Mouse (Mus musculus) erythroblast, adult 5-6 weeks (primary cell): ENCODE results near the gene Fmnl3. TPM values are rescaled to one million over a fixed set of nuclear protein-coding genes. Genes with fewer than 3 reads are reported as not detected.

Experiments
- ATAC-seq: replicated peaks from 2 replicates; pipeline ENCODE4 v1.8.0; 2016; ENCODE audit warnings: moderate number of reproducible peaks, mild to moderate bottlenecking, moderate TSS enrichment, inconsistent platforms; ENCODE audit not compliant: poor library complexity, low FRiP score, severe bottlenecking
- total RNA-seq, 2 experiments: library from RNA; stranded (forward) in 1 of 2; stranded (reverse) in 1 of 2; fragments of 150-400 nt in 1 of 2; fragments of 200-764, 138-1000 nt in 1 of 2; gene quantifications; 2 replicates each; pipeline versions ENCODE4 v1.2.3 to v1.2.4; 2015 to 2017; ENCODE audit warnings: low replicate concordance in 2 of 2

Fmnl3 gene
- total RNA-seq, 2 experiments from 2014 or later = 1.2 to 3.7 TPM

DNA sequence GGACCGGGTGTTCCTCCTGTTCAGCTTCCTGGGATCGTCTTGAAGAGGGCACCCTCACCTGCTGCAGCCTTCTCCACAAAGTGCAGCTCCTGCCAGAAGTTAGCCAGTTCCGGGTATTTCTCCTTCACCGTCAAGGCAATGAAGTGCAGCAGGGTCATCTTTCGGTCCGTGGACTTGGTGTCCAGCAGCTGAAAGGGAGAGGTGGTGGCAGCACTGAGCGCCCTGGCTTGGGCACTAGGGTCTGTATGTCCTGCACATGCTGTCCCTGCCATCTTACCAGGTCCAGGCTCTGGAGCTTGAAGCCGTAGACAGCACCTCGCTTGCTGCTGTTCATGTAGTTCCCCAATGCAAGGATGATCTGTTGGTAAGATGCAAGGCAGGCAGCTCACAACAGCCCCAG is 49.3 kb downstream of the Fmnl3 start:
- ATAC-seq = no peak

DNA sequence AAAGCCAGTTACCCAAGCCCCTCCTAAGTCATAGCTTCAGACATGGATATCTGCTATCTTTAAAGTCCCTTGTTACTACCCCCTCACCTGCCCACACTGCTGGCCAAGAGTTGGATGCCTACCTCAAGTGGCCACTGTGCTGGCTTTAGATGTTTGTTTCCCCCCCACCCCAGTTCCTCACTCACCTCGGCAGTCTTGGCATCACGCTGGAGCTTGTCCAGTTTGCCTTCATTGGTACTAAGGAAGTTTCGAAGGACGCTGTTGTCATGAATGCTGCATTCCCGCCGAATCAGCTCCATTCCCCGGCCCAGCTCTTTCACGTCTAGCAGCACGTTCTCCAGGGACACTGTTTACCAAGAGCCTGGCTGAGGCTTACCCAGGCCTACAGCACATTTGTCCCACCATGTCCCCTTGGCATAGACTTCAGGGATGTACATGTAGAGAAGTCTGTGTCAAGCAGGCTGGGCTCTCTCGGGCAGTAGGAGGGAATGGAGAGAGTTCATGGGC is 50.1 kb downstream of the Fmnl3 start:
- no peak for ATAC-seq

DNA sequence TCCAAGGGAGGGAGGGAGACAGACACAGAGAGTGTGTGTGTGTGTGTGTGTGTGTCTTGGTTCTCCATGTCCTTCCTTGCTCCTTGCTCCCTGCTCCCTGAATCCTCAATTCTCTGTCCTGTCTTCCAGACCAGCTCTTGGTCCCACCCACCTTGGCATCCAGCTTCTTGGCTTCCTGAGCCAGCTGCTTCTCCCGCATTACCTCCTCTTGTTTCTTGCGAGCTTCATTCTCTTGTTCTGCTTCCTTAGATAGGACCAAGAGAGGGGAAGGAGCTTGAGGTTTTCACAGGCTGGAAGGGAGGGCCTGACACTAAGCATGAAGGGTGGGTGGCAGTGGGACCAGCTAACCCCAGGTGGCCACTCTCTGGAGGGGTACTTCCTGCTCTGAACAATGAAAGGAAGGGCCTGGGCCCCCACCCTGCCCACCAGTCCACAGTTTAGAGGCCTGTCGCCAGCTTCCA is 50.8 kb downstream of the Fmnl3 start:
- no peak for ATAC-seq

DNA sequence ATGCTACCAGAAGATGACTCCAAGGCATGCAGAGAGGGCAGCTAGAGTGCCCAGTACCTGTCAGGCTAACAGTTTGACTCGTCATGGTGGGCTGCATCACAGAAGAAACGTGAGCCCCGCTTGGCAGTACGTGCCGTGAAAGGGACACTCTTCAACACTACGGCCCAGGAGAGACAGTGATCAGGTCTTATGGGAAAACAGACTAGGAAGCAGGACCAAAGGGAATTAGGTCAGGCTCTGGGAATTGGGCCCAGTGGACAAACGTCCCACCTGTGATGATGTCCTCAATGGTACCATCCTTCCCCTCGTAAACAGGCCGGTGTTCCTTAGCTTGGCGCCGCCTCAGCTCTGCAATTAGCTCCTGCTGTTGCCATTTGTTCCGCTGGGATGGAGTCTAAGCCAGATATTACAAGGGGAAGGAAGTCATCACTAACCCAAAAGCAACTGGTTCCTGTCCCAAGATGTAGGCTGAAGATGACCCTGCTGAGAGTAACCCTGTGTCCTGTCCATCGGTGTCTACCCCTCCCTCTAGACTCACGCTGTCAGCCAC is 51.3 kb downstream of the Fmnl3 start:
- no peak for ATAC-seq

DNA sequence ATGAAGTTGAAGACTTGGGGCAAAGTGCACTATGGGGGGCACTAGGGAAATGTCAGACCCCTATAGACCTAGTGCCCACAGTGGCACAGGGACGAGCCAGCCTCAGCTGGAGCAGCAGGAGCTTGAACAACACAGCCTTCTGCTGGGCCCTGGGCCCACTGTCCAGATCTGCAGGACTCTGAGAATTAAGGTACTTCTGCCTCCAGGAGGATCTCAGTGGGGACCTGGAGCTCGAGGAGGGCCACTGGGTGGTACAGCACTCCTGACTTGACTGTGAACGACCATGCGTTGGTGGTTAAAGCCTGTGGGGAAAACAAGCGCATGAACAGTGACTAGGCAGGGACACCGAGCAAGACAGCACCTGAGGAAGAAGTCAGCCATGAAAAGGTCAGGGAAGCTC is 52.2 kb downstream of the Fmnl3 start:
- no peak for ATAC-seq

DNA sequence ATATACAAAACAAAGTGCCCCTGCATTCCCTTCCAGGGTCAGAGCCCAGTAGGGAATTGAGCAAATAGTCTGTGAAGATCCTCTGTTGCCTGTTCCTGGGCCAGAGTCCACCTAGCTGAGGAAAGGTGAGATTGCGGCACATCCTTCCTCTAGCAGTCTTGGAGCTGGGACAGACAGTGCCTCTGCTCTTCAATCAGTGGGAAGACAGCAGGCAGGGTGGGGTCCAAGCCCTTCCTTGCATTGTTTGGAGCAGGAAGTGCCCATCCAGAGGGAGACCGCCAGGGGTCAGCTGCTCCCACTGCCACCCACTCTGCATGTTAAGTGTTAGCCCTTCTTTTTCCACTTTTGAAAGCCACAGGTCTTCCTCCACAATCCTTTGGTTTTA is 53.0 kb downstream of the Fmnl3 start:
- no peak for ATAC-seq

DNA sequence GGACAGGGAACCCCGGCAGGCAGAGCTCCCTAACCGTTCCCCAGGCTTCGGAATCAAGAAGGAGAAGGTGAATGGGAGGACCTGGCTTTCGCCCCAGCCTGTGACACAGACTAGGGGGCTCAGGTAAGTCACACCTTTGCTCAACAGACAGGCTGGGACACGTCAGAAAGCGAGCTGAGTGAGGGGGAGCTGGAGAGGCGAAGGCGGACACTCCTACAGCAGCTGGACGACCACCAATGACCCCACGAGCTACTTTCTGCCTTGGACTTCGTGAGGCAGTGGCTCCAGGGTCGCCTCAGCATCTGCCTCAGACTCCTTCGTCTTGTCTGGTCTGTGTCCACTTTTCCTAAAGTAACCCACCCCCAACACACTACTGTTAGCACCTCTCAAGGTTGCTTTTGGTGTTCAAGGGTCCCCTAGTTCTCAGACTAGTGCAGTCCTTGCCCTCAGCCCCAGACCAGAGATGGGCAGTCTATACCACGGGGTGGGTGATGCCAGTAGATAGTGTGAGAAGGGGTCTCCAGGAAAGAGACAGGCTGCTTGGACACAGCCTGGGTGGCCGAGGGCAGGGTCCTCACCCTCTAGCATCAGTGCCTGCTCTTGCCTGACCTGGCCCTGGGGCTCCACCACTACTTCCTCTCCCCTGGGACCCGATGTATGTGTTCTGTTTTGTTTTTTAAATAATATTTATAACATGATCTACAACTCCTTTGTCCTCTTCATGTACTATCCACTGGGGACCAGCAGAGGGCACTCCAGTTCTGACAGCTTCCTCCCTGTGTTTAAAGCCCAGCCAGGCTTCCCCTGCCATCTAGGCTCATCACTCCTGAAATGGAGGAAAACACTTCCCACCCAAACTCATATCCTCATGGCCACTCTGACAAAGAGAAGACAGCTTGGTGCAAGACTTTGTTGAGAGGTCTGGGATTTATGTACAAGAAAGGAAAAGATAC is 53.7 kb downstream of the Fmnl3 start:
- no peak for ATAC-seq

DNA sequence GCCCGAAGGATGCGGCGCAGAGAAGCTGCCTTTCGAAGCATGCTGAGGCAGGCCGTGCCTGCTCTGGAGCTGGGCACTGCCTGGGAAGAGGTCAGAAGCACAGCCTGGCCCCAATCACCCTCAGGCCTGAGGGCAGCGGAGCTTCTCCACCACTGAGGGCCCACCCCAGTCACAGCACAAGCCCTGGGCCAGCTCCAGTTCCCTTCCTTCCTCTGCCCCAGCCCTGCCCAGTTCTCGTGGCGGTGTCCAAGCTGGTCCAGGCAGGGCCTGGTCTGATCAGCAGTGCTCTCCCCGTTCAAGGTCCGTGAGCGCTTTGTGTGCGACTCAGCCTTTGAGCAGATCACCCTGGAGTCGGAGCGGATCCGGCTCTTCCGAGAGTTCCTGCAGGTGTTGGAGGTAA is 55.4 kb downstream of the Fmnl3 start:
- no peak for ATAC-seq

DNA sequence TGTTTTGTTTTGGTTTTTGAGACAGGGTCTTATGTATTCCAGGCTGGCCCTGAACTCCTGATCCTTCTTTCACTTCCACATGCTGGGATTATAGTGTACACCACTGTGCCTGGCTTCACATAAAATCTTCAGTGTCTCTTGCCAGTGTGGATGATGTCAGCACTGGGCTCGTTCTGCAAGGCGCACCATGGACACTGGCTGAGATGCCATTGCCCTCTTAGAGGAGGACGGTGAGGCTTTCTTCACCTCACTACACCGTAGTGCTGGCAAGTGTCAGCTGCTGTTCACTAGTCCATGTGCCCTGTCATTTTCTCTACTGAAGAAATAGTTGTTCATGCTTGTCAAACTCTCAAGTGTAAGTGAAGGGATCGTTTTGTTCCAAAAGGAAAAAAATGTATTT is 59.7 kb downstream of the Fmnl3 start:
- no peak for ATAC-seq

DNA sequence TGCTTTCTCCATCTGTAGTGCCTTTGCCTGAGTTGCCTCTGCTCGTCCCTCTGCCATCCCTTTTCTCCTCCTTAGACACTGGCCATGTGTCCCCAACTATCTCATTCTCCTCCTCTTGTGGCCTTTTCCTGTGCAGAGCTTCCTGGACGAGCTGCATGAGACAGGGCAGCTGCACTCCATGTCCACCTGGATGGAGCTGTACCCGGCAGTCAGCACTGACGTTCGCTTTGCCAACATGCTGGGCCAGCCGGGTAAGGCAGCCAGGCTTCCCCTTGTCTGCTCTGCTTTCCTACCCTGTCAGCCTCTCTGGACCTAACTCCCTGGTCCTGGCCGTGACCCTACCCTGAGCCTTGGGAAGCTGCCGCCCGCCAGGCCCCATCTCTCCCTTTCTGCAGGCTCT is 60.7 kb downstream of the Fmnl3 start:
- no peak for ATAC-seq

DNA sequence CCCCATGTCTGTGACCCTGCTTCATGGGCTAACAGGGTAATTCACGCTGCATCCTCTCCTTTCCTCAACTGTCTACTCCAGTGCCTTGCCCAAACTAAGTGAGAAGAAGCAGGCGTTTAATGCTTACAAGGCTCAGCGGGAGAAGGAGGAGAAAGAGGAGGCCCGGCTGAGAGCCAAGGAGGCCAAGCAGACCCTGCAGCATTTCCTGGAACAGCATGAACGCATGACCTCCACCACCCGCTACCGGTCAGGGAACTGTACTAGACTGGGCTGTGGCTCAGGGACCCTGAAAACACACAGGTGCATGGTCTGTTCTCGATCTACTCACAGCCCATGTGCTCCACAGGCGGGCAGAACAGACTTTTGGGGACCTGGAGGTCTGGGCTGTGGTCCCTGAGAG is 62.8 kb downstream of the Fmnl3 start:
- no peak for ATAC-seq

DNA sequence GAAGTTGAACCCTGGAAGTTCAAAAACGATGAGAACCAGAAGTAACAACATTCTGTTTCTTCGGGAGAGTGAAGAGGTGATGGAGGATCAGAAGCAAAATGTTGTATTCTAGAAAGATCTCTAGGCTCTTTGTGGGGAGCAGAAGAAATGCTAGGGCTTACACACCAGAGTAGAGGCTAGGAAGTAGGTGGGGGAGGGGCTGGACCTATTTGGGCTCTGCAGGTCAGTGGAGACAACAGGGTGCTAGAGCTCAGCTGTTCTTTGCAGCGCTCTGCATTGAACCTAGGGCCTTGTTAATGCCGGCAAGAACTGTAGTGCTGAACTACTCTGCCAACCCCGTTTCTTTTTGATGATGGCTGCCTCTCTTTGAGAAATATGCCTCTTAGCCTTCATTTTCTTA is 74.1 kb downstream of the Fmnl3 start:
- no peak for ATAC-seq

DNA sequence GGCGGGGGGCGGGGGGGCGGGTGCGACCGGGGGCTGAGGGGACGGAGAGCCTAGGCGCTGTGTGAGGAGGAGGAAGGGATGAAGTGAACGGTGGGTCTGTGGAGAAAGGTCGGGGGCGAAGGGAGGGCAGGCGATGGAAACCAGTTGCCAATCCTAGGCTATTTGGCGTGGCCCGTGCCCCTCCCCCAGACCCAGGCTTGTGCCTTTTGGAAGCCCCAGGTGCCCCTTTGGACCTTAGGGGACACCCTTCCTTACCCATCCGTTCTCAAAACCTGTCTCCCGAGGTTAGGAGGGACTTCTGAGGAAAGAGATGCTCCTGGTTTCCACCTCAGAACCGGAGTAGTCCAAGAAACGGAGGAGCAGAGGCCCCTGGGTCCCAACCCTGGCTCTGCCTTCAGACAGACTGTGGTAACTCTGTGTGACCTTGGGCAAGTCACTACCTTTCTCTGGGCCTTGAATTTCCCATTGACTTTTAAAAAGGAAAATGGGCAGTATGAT is 74.7 kb downstream of the Fmnl3 start, which contains the start of gene Fam186b:
Fam186b (minus strand) TSS at position 405 of the 498 bp plus-strand sequence.
- no peak for ATAC-seq

DNA sequence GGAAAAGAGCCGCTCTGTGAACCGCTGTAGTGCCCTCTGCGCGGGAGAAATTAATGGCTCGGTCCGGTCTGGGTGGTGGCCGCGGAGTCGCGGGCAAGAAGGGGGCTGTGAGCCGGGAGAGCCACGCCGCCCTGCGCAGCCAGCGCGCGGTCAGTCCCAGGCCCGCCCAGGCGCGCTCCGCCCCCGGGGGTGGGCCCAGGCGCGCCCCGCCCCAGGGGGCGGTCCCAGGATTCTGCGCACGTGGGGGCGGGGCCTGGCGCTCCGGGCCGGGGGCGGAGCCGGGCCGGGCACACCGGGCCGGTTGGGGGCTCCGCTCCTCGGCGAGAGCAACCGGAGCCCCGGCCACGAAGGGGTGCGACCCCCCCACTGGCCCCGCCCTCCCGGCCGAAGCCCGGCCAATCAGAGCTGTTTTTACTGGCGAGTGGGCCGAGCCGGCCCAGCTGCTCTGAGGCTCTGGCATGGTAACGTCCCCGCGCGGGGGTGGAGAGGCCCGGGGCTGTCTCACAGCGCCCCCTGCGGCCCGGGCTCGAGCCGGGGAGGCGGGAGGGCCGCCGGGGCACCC is 75.4 kb downstream of the Fmnl3 start, which contains the start of gene Prpf40b:
Prpf40b (plus strand) TSS at position 275 of the 562 bp plus-strand sequence.
- peak; percentile 80 for ATAC-seq

DNA sequence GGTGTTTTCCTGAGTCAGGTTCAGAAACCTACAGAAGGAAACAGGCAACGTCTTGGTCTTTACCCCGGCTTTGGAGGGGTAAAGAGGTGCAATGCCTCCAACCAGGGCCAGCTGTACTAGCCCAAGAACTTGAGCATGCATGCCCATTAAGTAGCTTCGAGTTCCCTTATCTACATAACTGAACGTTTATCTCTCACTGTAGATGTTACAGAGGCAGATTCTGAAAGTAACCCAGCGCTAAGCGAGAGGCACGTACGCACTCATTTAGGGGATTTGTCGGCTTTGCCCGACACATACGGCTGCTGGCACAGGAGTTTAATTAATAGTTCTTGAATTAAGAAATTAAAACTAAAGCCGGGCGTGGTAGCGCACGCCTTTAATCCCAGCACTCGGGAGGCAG is 76.0 kb downstream of the Fmnl3 start:
- no peak for ATAC-seq

DNA sequence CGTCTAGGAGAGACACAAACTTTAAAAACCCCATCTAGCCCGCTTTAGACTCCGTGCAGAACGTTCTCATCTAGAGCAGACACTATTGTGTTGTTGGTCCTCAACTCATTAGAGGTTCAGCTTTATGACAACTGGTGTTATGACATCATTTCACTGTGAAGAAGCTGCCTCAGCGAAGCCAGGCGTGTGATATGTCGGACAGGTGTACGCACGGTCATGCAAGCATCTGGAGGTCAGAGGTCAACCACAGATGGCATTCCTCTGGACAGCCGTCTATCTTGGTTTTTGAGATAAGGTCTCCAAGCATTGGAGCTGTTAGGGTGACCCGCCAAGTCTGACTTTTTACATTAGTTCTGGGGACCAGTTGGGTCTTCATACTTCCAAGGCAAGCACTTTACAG is 79.7 kb downstream of the Fmnl3 start:
- no peak for ATAC-seq

DNA sequence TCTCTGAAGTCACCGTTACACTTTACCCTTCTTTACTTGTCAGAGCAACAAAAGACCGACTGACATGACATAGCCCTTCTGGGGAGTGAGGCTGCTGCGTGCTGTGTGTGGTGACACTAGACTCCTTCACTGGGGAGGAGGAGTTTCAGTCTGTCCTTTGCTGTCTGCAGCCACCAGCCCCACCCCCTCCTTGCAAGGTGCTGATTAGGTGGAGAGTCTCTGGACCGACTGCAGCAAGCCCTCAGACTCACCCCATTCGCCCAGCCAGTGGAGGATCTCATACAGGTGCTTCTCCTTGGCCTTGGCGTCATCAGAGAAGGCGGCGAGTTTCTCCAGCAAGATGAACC is 85.1 kb downstream of the Fmnl3 start:
- no peak for ATAC-seq

DNA sequence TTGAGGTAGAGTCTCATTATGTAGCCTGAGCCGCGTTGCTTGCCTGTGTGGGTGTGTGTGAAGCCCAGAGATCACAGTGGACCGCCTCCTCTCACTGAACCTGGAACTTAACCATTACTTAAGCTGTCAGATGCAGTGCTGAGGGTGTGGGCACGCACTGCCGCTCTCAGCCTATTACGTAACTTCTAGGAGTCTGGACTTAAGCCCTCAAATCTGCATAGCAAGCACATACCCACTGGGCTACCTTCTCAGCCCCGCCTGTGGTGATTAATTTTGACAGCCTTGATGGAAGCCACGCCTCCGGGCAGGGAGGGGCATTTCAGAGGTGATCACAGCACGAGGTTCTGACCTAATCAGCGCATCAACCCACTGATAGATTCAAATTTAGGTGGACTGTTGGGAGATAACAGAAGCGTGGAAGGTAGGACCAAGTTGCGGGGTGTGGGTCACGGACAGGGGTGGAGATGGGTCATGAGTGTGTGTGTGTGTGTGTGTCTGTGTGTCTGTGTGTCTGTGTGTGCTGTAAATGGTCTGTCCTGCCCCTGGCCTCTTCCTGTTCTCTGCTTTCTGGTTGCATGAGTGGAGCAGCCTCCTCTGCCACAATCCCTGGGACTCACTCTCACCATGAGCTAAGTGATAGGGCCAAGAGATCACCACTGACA is 85.6 kb downstream of the Fmnl3 start:
- ATAC-seq = 0 out of 2 replicates have a peak, but pooled peaks have one; percentile 37

DNA sequence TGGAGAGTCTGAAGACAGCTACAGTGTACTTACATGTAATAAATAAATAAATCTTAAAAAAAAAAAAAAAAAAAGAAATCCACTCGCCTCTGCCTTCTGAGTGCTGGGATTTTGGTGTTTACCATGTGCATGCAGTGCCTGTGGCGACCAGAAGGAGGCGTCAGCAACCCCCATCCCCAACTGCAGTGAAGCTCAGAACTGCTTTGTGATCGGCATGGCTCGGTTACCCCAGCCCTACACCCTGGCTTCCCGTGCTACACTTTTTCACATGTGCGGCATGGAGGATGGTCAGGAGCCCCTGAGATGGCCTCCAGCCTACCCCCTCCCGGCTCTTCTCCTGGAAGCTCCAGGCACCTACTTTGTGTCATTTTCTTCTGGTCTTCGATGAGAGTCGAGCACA is 86.8 kb downstream of the Fmnl3 start:
- no peak for ATAC-seq

DNA sequence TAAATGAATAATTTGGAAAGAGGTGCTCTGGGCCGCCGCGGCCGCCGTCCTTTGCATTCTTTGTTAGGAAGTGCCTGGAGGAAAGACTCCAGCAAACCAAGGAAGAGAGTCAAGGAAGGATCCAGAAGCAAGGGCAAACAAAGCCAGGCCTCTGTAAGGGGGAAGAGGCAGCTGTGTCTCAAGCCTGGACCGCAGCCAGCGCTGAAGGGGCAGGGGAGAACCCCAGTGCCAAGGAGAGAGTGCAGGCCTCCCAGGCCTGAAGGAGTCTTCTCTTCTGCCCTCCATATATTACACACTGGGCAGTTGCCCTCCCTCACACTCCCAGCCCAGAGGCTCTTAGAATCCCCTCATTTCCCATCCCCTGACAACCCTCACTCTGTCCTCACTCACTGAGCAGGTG is 92.0 kb downstream of the Fmnl3 start:
- no peak for ATAC-seq
